Comparison of ENCODE assay signal across 35 mouse cellular contexts in genomic region chr9:42169491-42169890, GRCm38 (mm10).
"Had no signal": no experiment of that assay in that cellular context is flagged by ENCODE, and none has a peak within 500 bp of the region (broad histone marks: within the 10 kb centered on the region; RNA-seq: fewer than 3 reads in every experiment).

No protein-coding gene starts in this region.

- H3K4me3 ChIP-seq: heart, embryonic 10.5 days; heart, embryonic 12.5 days; heart, embryonic 13.5 days; heart, embryonic 15.5 days; hindbrain, embryonic 10.5 days; hindbrain, embryonic 12.5 days; hindbrain, embryonic 13.5 days; hindbrain, embryonic 15.5 days; intestine, embryonic 15.5 days; kidney, embryonic 15.5 days; layer of hippocampus, adult 2 months had no signal

- H3K9ac ChIP-seq: heart, embryonic 12.5 days; heart, embryonic 13.5 days; heart, embryonic 15.5 days; hindbrain, embryonic 12.5 days; hindbrain, embryonic 13.5 days; hindbrain, embryonic 14.5 days; hindbrain, embryonic 15.5 days; intestine, embryonic 15.5 days; kidney, embryonic 15.5 days had no signal

- H3K4me2 ChIP-seq: heart, embryonic 11.5 days; heart, embryonic 12.5 days; heart, embryonic 13.5 days; heart, embryonic 15.5 days; hindbrain, embryonic 12.5 days; hindbrain, embryonic 13.5 days; hindbrain, embryonic 14.5 days; hindbrain, embryonic 15.5 days; intestine, embryonic 15.5 days; kidney, embryonic 15.5 days had no signal

- H3K9me3 ChIP-seq: heart, embryonic 10.5 days; heart, embryonic 13.5 days; heart, embryonic 15.5 days; hindbrain, embryonic 10.5 days; hindbrain, embryonic 12.5 days; hindbrain, embryonic 13.5 days; hindbrain, embryonic 15.5 days; intestine, embryonic 15.5 days; kidney, embryonic 15.5 days had no signal

- ATAC-seq: hindbrain, embryonic 16.5 days; hindbrain, postnatal 0 days; inflammation-experienced regulatory T-cells, adult 6 months; intestine, embryonic 15.5 days; intestine, embryonic 16.5 days; intestine, postnatal 0 days had no signal

- H3K27me3 ChIP-seq: heart, embryonic 12.5 days; heart, embryonic 13.5 days; heart, embryonic 15.5 days; hindbrain, embryonic 12.5 days; hindbrain, embryonic 13.5 days; hindbrain, embryonic 15.5 days; intestine, embryonic 15.5 days; kidney, embryonic 15.5 days had no signal

- H3K36me3 ChIP-seq: heart, embryonic 10.5 days; heart, embryonic 12.5 days; heart, embryonic 13.5 days; heart, embryonic 15.5 days; hindbrain, embryonic 10.5 days; hindbrain, embryonic 12.5 days; hindbrain, embryonic 13.5 days; hindbrain, embryonic 15.5 days; intestine, embryonic 15.5 days; kidney, embryonic 15.5 days had no signal

- DNase-seq: heart, postnatal 10 days; heart, postnatal 14 days; heart, postnatal 36 days; heart, postnatal 4 days; kidney, adult 11 months; kidney, adult 18-20 months; kidney, adult 2 months; kidney, adult 8-10 months; kidney, adult 9 months; kidney, postnatal 10 days; kidney, postnatal 14 days; kidney, postnatal 25 days; kidney, postnatal 36 days; kidney, postnatal 4 days; layer of hippocampus, adult 9-11 months; layer of hippocampus, postnatal 36 days had no signal

- H3K4me1 ChIP-seq: heart, embryonic 10.5 days; heart, embryonic 12.5 days; heart, embryonic 13.5 days; heart, embryonic 15.5 days; intestine, embryonic 15.5 days; kidney, embryonic 15.5 days had no signal

- H3K27ac ChIP-seq: heart, embryonic 10.5 days; heart, embryonic 13.5 days; heart, embryonic 15.5 days; hindbrain, embryonic 10.5 days; hindbrain, embryonic 12.5 days; hindbrain, embryonic 13.5 days; hindbrain, embryonic 14.5 days; hindbrain, embryonic 15.5 days; hindbrain, postnatal 0 days; intestine, embryonic 15.5 days; kidney, embryonic 15.5 days; kidney, postnatal 0 days; layer of hippocampus, adult 2 months had no signal
